Mouse (Mus musculus) right cerebral cortex, postnatal 10 days (tissue): ENCODE results near the gene Gp9.
"Not testable (repeated sequence)": the region's sequence is repeated elsewhere in the genome, so short reads cannot be mapped to it uniquely, and the experiment has no call there.

ENCODE experiments used
- DNase-seq, 2 experiments: peaks; one replicate each; pipeline ENCODE4 v3.0.0; 2021; ENCODE audit warnings: low spot score in 2 of 2

The Gp9 gene

GRCm38 (mm10) chr6:87750184-87750910 lies 27.5 kb upstream of the Gp9 start:
- DNase-seq, result no peak

- no peak for DNase-seq
Observed at GRCm38 (mm10) chr6:87751574-87751973, 26.3 kb upstream of the Gp9 start.

- no peak for DNase-seq
Observed at GRCm38 (mm10) chr6:87755196-87755595, 22.7 kb upstream of the Gp9 start.

- DNase-seq, result no peak
Observed at GRCm38 (mm10) chr6:87756896-87757295, 21.0 kb upstream of the Gp9 start.

GRCm38 (mm10) chr6:87759404-87759803 lies 18.5 kb upstream of the Gp9 start:
- DNase-seq, result no peak

- no peak for DNase-seq
Observed at GRCm38 (mm10) chr6:87759850-87760249, 18.0 kb upstream of the Gp9 start.

- DNase-seq, result no peak
Observed at GRCm38 (mm10) chr6:87762161-87762560, 15.7 kb upstream of the Gp9 start.

GRCm38 (mm10) chr6:87763376-87764280 lies 14.2 kb upstream of the Gp9 start:
- DNase-seq, result no peak

- DNase-seq, result not testable (repeated sequence)
Observed at GRCm38 (mm10) chr6:87764296-87764695, 13.6 kb upstream of the Gp9 start.

- peak in 1 of 2 experiments; percentile 46 for DNase-seq
Observed at GRCm38 (mm10) chr6:87770626-87771025, 7.2 kb upstream of the Gp9 start.

GRCm38 (mm10) chr6:87774466-87774865 lies 3.4 kb upstream of the Gp9 start:
- no peak for DNase-seq

- no peak for DNase-seq
Observed at GRCm38 (mm10) chr6:87774909-87775308, 3.0 kb upstream of the Gp9 start.

GRCm38 (mm10) chr6:87775588-87776245 lies 2.2 kb upstream of the Gp9 start:
- DNase-seq, result no peak

GRCm38 (mm10) chr6:87776663-87777062 lies 1.2 kb upstream of the Gp9 start:
- DNase-seq, result no peak

GRCm38 (mm10) chr6:87778294-87779173 lies 662 bp downstream of the Gp9 start:
- DNase-seq, result no peak

- DNase-seq, result no peak
Observed at GRCm38 (mm10) chr6:87779174-87780165, 1.6 kb downstream of the Gp9 start.

GRCm38 (mm10) chr6:87780546-87781301 lies 2.9 kb downstream of the Gp9 start:
- DNase-seq, result no peak

- no peak for DNase-seq
Observed at GRCm38 (mm10) chr6:87784033-87784432, 6.2 kb downstream of the Gp9 start.

- no peak for DNase-seq
Observed at GRCm38 (mm10) chr6:87786621-87787020, 8.7 kb downstream of the Gp9 start.
